Mouse (Mus musculus) bone marrow macrophage, adult 2 months (primary cell): Measurements from ENCODE around the gene Gm7075.
"Not testable (repeated sequence)": the region's sequence is repeated elsewhere in the genome, so short reads cannot be mapped to it uniquely, and the experiment has no call there.

Source experiments
- CTCF ChIP-seq: IDR thresholded peaks from 2 replicates; pipeline ENCODE4 v1.5.1; 2012; ENCODE audit warnings: low read depth, mild to moderate bottlenecking, low read length, moderate library complexity
- POLR2A ChIP-seq: IDR thresholded peaks from 2 replicates; pipeline ENCODE4 v1.6.1; 2012; ENCODE audit warnings: mild to moderate bottlenecking, low read depth, low read length, borderline replicate concordance

DNA sequence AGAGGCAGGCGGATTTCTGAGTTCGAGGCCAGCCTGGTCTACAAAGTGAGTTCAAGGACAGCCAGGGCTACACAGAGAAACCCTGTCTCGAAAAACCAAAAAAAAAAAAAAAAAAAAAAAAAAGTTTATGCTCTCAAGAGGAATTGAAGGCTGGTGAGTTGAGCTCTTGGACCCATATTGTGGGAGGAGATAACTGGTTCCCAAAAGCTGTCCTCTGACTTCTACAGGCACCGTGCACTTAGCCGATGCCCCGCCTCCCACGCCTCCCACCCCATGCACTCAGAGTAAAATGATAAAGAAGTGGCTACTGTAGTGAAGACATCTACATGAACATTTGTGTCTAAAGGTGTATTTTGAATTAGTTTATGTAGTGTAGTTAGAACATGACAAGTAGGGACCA is 9.9 kb downstream of the Gm7075 start:
- not testable (repeated sequence) for TF ChIP-seq POLR2A, CTCF
